Mouse (Mus musculus) heart, embryonic 13.5 days (tissue): ENCODE measurements around the gene Fam81a. TPM values are rescaled to one million over a fixed set of nuclear protein-coding genes. Genes with fewer than 3 reads are reported as not detected.

Source experiments
- ATAC-seq: fragments of 200-750 bp; cut with Nextera tagmentation; 2 replicates; pipeline ENCODE4 v1.8.0; 2017; ENCODE audit warnings: moderate TSS enrichment; ENCODE audit not compliant: insufficient number of reproducible peaks, low FRiP score, low TSS enrichment; ENCODE audit errors: extremely low read depth
- H3K27ac ChIP-seq: fragments of 300-500 bp; sonication (generic); replicated peaks from 2 replicates; pipeline ENCODE4 v1.5.1; 2015; ENCODE audit warnings: moderate library complexity, mild to moderate bottlenecking, inconsistent platforms
- H3K27me3 ChIP-seq: fragments of 300-500 bp; sonication (generic); replicated peaks from 2 replicates; pipeline ENCODE4 v1.6.1; 2015; ENCODE audit warnings: mild to moderate bottlenecking, inconsistent platforms
- H3K36me3 ChIP-seq: fragments of 300-500 bp; sonication (generic); 2 replicates; pipeline ENCODE4 v1.6.1; 2015; ENCODE audit warnings: mild to moderate bottlenecking, inconsistent platforms
- H3K4me1 ChIP-seq: fragments of 300-500 bp; sonication (generic); 2 replicates; pipeline ENCODE4 v1.6.1; 2015; ENCODE audit warnings: inconsistent platforms
- H3K4me2 ChIP-seq: fragments of 300-500 bp; sonication (generic); 2 replicates; pipeline ENCODE4 v1.6.1; 2015; ENCODE audit warnings: inconsistent platforms, mild to moderate bottlenecking, moderate library complexity
- H3K4me3 ChIP-seq: fragments of 300-500 bp; sonication (generic); 2 replicates; pipeline ENCODE4 v1.5.1; 2015; ENCODE audit warnings: moderate library complexity, mild to moderate bottlenecking, inconsistent platforms
- H3K9ac ChIP-seq: fragments of 300-500 bp; sonication (generic); 2 replicates; pipeline ENCODE4 v1.6.1; 2015; ENCODE audit warnings: inconsistent platforms, mild to moderate bottlenecking, moderate library complexity
- H3K9me3 ChIP-seq: fragments of 300-500 bp; sonication (generic); 2 replicates; pipeline ENCODE4 v1.6.1; 2016; ENCODE audit warnings: inconsistent platforms
- WGBS: fragments of 180-500 bp; shearing (Covaris S2); methylation state at CpG from one replicate; pipeline ENCODE4 v1.1.7; 2015; ENCODE audit warnings: mixed read lengths; 5-methylcytosine and 5-hydroxymethylcytosine counted together
- polyA plus RNA-seq: library from polyadenylated mRNA; unstranded; fragments of >200 nt; fragmentation: Nextera tagmentation; extraction: Ambion mirVana; gene quantifications from 2 replicates; pipeline ENCODE4 v1.2.1, GENCODE M21; 2015

Fam81a gene
- polyA plus RNA-seq, 1 experiment from 2014 or later: 30.2 TPM

DNA sequence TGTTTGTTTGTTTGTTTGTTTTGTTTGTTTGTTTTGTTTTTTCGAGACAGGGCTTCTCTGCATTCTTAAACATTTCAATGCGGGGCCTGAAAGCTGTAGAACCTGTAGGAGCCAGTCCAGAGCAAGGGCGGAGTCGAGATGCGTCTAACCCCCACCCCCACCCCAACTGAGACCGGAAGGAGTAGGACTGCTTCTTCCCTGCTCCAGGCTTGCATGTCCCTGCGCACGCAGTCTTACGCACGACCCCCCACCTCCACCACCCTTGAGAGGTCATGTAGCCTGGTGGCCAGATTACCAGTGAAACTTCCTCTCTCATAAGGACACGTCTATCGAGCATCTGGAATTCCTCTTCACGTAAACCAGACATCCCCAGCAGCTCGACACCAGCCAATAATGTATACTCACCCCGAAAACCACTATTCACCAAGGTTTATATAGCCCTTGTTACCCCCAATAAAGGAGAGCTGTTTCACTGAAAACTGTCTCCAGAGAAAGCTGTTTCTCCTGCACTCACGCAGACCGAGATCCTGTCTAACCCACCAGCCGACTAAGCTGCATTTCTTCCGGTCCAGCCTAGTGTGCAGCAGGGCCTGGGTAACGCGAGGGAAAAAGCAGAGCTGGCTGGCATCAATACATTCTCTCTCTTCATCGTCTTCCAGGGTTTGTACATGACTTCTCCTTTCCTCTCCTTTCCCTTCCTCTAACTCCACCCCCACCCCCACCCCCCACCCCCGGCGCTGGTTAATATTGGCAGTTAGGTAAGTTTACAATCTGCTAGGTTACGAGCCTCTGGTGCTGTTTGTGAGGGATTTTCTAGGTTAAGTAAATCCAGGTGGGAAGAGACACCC, 59.8 kb downstream of the Fam81a start:
- H3K4me2 ChIP-seq: peak overlapping the region; percentile 24; the same call in 1 of the 2 replicates
- H3K27me3 ChIP-seq: no peaks in the 10 kb centered on the region
- no peaks in the 10 kb centered on the region for H3K36me3 ChIP-seq
- no peaks in the 10 kb centered on the region for H3K9me3 ChIP-seq
- no peak for ATAC-seq
- 54% methylated on average over 25 of the region's 25 CpGs for WGBS
- H3K9ac ChIP-seq: no peak overlapping the region
- H3K4me1 ChIP-seq: peaks cover 10% of the 10 kb centered on the region
- no peak overlapping the region for H3K4me3 ChIP-seq
- H3K27ac ChIP-seq: no peak overlapping the region

- no peak overlapping the region for H3K4me3 ChIP-seq
- 88% methylated on average over 7 of the region's 7 CpGs for WGBS
- peaks cover 10% of the 10 kb centered on the region for H3K4me1 ChIP-seq
- ATAC-seq: no peak
- no peak overlapping the region for H3K4me2 ChIP-seq
- H3K9me3 ChIP-seq: no peaks in the 10 kb centered on the region
- 0 out of 2 replicates have a peak, but pooled peaks cover under 1% of the 10 kb centered on the region for H3K27me3 ChIP-seq
- H3K36me3 ChIP-seq: no peaks in the 10 kb centered on the region
- no peak overlapping the region for H3K27ac ChIP-seq
- H3K9ac ChIP-seq: no peak overlapping the region
These were observed 60.6 kb downstream of the Fam81a start for GRCm38 (mm10) chr9:70081767-70082166.

DNA sequence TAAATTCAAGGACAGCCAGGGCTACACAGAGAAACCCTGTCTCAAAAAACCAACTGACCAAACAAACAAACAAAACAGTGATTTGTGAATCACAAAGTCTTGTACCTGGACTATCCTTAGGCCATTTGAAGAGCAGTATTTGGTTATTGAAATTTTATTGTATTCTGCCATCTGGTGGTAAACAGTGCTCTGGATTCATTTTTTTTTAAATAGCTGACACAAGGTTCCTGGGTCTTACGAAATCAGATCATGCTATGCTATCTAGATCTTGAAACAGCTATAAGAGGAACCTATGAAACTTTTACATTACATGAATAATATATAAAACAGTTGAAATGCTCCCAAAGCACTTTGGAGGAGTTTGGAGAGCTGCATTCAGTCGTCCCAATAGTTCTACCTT, 61.4 kb downstream of the Fam81a start:
- WGBS: 72% methylated on average over 2 of the region's 2 CpGs
- Histone ChIP-seq H3K4me1 (peaks cover 6% of the 10 kb centered on the region; the same call in 1 of the 2 replicates), H3K36me3 (no peaks in the 10 kb centered on the region), H3K4me2 (no peak overlapping the region), H3K27me3 (peaks cover 6% of the 10 kb centered on the region; the same call in 1 of the 2 replicates), H3K4me3 (no peak overlapping the region), H3K9me3 (no peaks in the 10 kb centered on the region), H3K9ac (no peak overlapping the region), H3K27ac (no peak overlapping the region)
- ATAC-seq: no peak

GRCm38 (mm10) chr9:70080027-70080800, 62.1 kb downstream of the Fam81a start:
- 84% methylated on average over 9 of the region's 9 CpGs for WGBS
- ATAC-seq: no peak
- H3K9ac ChIP-seq: no peak overlapping the region
- no peaks in the 10 kb centered on the region for H3K36me3 ChIP-seq
- H3K27ac ChIP-seq: no peak overlapping the region
- H3K9me3 ChIP-seq: no peaks in the 10 kb centered on the region
- H3K4me1 ChIP-seq: 0 out of 2 replicates have a peak, but pooled peaks cover 4% of the 10 kb centered on the region
- peaks cover 9% of the 10 kb centered on the region; the same call in 1 of the 2 replicates for H3K27me3 ChIP-seq
- H3K4me2 ChIP-seq: no peak overlapping the region
- no peak overlapping the region for H3K4me3 ChIP-seq

DNA sequence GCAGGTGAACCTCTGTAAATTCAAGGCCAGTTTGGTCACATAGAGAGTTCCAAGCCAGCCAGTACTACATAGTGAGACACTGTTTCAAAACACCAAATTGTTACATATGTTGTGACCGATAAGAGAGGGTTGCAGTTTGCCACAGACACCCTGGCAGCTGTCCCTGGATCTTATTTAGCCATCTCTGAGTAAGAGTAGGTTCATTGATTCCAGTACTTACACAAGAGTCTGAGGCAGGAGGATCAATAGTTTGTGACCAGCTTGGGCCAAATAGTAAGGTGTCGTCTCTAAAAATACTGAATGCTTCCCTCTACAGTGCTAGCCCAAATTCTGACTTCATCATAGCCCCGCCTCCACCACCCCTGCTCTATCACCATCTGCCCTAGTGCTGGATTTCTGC, 64.3 kb downstream of the Fam81a start:
- no peaks in the 10 kb centered on the region for H3K9me3 ChIP-seq
- H3K4me2 ChIP-seq: no peak overlapping the region
- H3K4me1 ChIP-seq: 0 out of 2 replicates have a peak, but pooled peaks cover 4% of the 10 kb centered on the region
- no peak overlapping the region for H3K9ac ChIP-seq
- no peaks in the 10 kb centered on the region for H3K36me3 ChIP-seq
- no peak overlapping the region for H3K27ac ChIP-seq
- peaks cover 15% of the 10 kb centered on the region for H3K27me3 ChIP-seq
- ATAC-seq: no peak
- no peak overlapping the region for H3K4me3 ChIP-seq
- WGBS: 80% methylated on average over 3 of the region's 3 CpGs

DNA sequence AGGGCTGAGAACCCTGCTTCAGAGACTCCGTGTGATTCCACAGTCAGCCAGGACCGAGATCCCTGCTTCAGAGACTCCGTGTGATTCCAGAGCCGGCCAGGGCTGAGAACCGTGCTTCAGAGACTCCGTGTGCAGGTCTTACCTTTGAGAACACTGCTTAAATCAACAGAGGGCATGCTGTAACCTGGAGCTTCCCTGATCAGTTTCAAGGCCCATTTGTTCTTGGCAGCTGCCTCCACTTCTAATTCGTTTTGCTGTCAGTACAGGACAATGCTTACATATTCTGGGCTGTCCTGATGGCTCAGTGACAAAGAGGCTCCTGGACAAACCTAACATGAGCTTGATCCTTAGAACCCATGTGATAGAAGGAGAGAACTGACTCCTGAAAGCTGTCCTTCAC, 65.2 kb downstream of the Fam81a start:
- no peak for ATAC-seq
- Histone ChIP-seq H3K9ac (no peak overlapping the region), H3K9me3 (no peaks in the 10 kb centered on the region), H3K4me1 (no peaks in the 10 kb centered on the region), H3K27ac (no peak overlapping the region), H3K4me2 (no peak overlapping the region), H3K4me3 (no peak overlapping the region), H3K36me3 (no peaks in the 10 kb centered on the region), H3K27me3 (peaks cover 15% of the 10 kb centered on the region)
- WGBS: 68% methylated on average over 7 of the region's 7 CpGs

DNA sequence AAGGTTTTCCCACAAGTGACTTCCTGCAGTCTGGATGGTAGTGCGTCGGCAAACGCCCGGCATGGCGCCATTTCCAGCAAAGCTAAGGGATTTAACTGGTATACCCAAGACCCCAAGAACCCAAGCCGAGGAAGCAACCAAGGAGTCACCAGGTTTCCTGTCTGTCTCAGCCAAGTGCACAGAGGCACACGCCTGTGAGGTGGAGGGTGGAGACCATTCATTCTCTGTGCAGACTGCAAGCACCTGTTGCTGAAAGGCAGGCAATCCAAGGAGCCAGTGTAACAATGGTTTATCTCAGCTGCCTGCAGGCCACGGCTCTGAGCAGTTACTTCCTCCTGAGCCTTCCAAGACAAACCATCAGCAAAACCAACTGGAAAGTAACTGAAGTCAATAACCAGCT, 70.0 kb downstream of the Fam81a start:
- H3K4me3 ChIP-seq: no peak overlapping the region
- no peaks in the 10 kb centered on the region for H3K4me1 ChIP-seq
- H3K27me3 ChIP-seq: peaks cover 15% of the 10 kb centered on the region
- H3K36me3 ChIP-seq: no peaks in the 10 kb centered on the region
- H3K27ac ChIP-seq: no peak overlapping the region
- ATAC-seq: no peak
- 67% methylated on average over 8 of the region's 8 CpGs for WGBS
- no peaks in the 10 kb centered on the region for H3K9me3 ChIP-seq
- H3K9ac ChIP-seq: no peak overlapping the region
- no peak overlapping the region for H3K4me2 ChIP-seq

DNA sequence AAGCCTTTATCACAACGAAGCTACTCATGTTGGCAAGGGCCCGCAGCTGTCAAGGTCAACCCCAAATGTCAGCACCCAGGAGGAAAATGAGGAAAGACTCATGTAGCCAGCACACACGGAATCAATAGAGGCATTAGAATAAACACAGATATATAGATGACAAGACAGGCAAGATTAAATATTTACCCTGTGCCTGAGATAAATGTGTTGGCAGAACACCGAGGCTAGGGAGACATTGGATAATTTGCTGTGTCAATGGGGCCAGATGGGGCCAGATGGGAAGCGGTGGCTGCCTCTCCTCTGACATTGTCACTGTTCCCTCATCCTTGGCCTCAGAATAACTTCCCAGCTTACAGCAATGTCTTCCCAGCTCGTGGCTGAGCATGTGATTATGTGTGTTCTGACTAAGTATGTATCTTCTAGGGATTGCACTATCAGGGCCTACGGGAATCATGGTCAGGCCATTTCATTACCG, 72.4 kb downstream of the Fam81a start:
- WGBS: 46% methylated on average over 8 of the region's 8 CpGs
- H3K27ac ChIP-seq: no peak overlapping the region
- ATAC-seq: no peak
- no peak overlapping the region for H3K9ac ChIP-seq
- H3K27me3 ChIP-seq: peaks cover 6% of the 10 kb centered on the region; the same call in 1 of the 2 replicates
- no peak overlapping the region for H3K4me3 ChIP-seq
- no peaks in the 10 kb centered on the region for H3K9me3 ChIP-seq
- no peaks in the 10 kb centered on the region for H3K4me1 ChIP-seq
- no peak overlapping the region for H3K4me2 ChIP-seq
- no peaks in the 10 kb centered on the region for H3K36me3 ChIP-seq

- no peaks in the 10 kb centered on the region for H3K9me3 ChIP-seq
- H3K27me3 ChIP-seq: no peaks in the 10 kb centered on the region
- H3K4me2 ChIP-seq: no peak overlapping the region
- H3K9ac ChIP-seq: no peak overlapping the region
- H3K4me3 ChIP-seq: no peak overlapping the region
- ATAC-seq: no peak
- H3K27ac ChIP-seq: no peak overlapping the region
- 71% methylated on average over 3 of the region's 3 CpGs for WGBS
- H3K36me3 ChIP-seq: no peaks in the 10 kb centered on the region
- no peaks in the 10 kb centered on the region for H3K4me1 ChIP-seq
These were observed 74.9 kb downstream of the Fam81a start for GRCm38 (mm10) chr9:70067497-70067896.

- Histone ChIP-seq H3K27ac (no peak overlapping the region), H3K4me1 (no peaks in the 10 kb centered on the region), H3K4me3 (no peak overlapping the region), H3K4me2 (no peak overlapping the region), H3K9ac (no peak overlapping the region), H3K27me3 (no peaks in the 10 kb centered on the region), H3K9me3 (no peaks in the 10 kb centered on the region), H3K36me3 (no peaks in the 10 kb centered on the region)
- no peak for ATAC-seq
- 74% methylated on average over 3 of the region's 3 CpGs for WGBS
These were observed 80.3 kb downstream of the Fam81a start for GRCm38 (mm10) chr9:70062012-70062411.

DNA sequence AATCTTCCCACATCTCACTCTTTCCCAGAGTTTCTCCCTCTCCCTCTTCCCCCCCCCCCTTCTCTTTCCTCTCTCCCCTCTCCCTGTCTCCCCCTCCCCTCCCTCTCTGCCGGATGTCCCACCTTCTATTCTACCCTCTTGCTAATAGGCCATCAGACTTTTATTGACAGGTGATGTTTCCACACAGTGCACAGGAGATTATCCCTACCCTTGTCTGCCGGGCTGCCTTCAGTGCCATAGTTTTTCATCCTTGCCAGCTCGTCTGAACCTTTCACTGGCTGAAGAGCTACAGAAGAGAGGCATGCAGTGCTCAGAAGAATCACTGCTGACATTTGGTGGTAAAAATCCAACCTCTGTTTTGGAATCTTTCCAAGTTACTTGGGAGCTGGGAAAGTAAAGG, 88.9 kb downstream of the Fam81a start:
- no peaks in the 10 kb centered on the region for H3K27me3 ChIP-seq
- no peak overlapping the region for H3K9ac ChIP-seq
- H3K36me3 ChIP-seq: no peaks in the 10 kb centered on the region
- WGBS: 39% methylated on average over 3 of the region's 3 CpGs
- H3K4me1 ChIP-seq: peaks cover 17% of the 10 kb centered on the region
- ATAC-seq: no peak; the same call in 1 of the 2 replicates
- no peak overlapping the region for H3K4me3 ChIP-seq
- H3K4me2 ChIP-seq: no peak overlapping the region
- no peaks in the 10 kb centered on the region for H3K9me3 ChIP-seq
- H3K27ac ChIP-seq: no peak overlapping the region
